Mouse (Mus musculus) kidney, postnatal 0 days (tissue): ENCODE results near the gene Zfp37. TPM values are rescaled to one million over a fixed set of nuclear protein-coding genes. Genes with fewer than 3 reads are reported as not detected.

ENCODE experiments used
- ATAC-seq: fragments of 200-750 bp; cut with Nextera tagmentation; replicated peaks from 2 replicates; pipeline ENCODE4 v1.8.0; 2017; ENCODE audit warnings: low read depth, moderate number of reproducible peaks, moderate TSS enrichment, moderate library complexity; ENCODE audit not compliant: low FRiP score
- DNase-seq: peaks from one replicate; pipeline ENCODE4 v3.0.0-alpha.2; 2016; ENCODE audit warnings: low spot score
- H3K27ac ChIP-seq: fragments of 300-500 bp; sonication (generic); 2 replicates; pipeline ENCODE4 v1.5.1; 2014; ENCODE audit warnings: mild to moderate bottlenecking
- H3K27me3 ChIP-seq: fragments of 300-500 bp; sonication (generic); 2 replicates; pipeline ENCODE4 v1.6.1; 2014; ENCODE audit warnings: low read length, mixed read lengths; ENCODE audit not compliant: insufficient read depth
- H3K36me3 ChIP-seq: fragments of 300-500 bp; sonication (generic); 2 replicates; pipeline ENCODE4 v1.6.1; 2014; ENCODE audit warnings: low read length, mixed read lengths; ENCODE audit not compliant: insufficient read depth
- H3K4me1 ChIP-seq: fragments of 300-500 bp; sonication (generic); replicated peaks from 2 replicates; pipeline ENCODE4 v1.6.1; 2014; ENCODE audit warnings: antibody characterized with exemption, low read length, mixed read lengths; ENCODE audit not compliant: insufficient read depth
- H3K4me2 ChIP-seq: fragments of 300-500 bp; sonication (generic); 2 replicates; pipeline ENCODE4 v1.6.1; 2014; ENCODE audit warnings: mild to moderate bottlenecking, low read length, moderate library complexity, mixed read lengths
- H3K4me3 ChIP-seq: fragments of 300-500 bp; sonication (generic); replicated peaks from 2 replicates; pipeline ENCODE4 v1.5.1; 2014; ENCODE audit warnings: low read depth, low read length
- H3K9ac ChIP-seq: fragments of 300-500 bp; sonication (generic); 2 replicates; pipeline ENCODE4 v1.6.1; 2014; ENCODE audit warnings: low read depth, low read length
- H3K9me3 ChIP-seq: fragments of 300-500 bp; sonication (generic); replicated peaks from 2 replicates; pipeline ENCODE4 v1.6.1; 2016; ENCODE audit warnings: low read length, inconsistent platforms, mixed read lengths
- CTCF ChIP-seq: IDR thresholded peaks from 2 replicates; pipeline ENCODE4 v1.5.1; 2016; ENCODE audit warnings: antibody characterized with exemption, low read depth, mild to moderate bottlenecking, moderate library complexity
- WGBS: fragments of 180-500 bp; shearing (Covaris S2); extraction: QIAGEN DNeasy Blood & Tissue Kit; methylation state at CpG from one replicate; pipeline ENCODE4 v1.1.7; 2014; 5-methylcytosine and 5-hydroxymethylcytosine counted together
- polyA plus RNA-seq: library from polyadenylated mRNA; unstranded; fragments of >200 nt; fragmentation: Nextera tagmentation; extraction: Ambion mirVana; gene quantifications from 2 replicates; pipeline ENCODE4 v1.2.1, GENCODE M21; 2015

Zfp37 gene
- polyA plus RNA-seq, 1 experiment from 2014 or later = 7.0 TPM

DNA sequence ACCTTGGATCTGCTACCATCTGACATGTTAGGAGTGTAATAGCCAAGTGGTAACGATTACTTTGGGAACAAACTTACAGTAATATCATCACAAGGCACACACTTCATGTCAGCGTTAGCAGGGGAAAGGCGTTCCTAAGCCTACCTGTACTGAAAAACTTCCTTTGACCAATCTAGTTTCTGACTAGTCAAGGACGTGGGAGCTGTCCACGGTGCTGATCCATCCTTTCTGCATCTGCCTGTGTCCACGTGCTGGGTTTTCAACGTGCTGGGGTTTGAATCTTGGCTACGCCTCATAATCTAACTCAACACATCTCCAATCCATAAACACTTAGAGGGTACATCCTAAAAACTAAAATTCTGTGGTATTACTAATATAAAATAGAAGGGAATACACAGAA lies 26.1 kb upstream of the Zfp37 start:
- no peaks in the 10 kb centered on the region for H3K4me1 ChIP-seq
- H3K9ac ChIP-seq = no peak overlapping the region
- H3K9me3 ChIP-seq = no peaks in the 10 kb centered on the region
- H3K4me3 ChIP-seq = no peak overlapping the region
- no peak overlapping the region for H3K27ac ChIP-seq
- WGBS = 26% methylated on average over 8 of the region's 8 CpGs
- DNase-seq (peak; percentile 75), ATAC-seq (no peak)
- TF ChIP-seq CTCF = no peak
- H3K36me3 ChIP-seq = no peaks in the 10 kb centered on the region
- no peak overlapping the region for H3K4me2 ChIP-seq
- H3K27me3 ChIP-seq = no peaks in the 10 kb centered on the region

GRCm38 (mm10) chr4:62254551-62254950 lies 23.7 kb upstream of the Zfp37 start:
- H3K9ac ChIP-seq = no peak overlapping the region
- H3K4me1 ChIP-seq = no peaks in the 10 kb centered on the region
- DNase-seq = no peak
- no peaks in the 10 kb centered on the region for H3K36me3 ChIP-seq
- no peak for TF ChIP-seq CTCF
- ATAC-seq = no peak
- no peak overlapping the region for H3K4me2 ChIP-seq
- WGBS = 66% methylated on average over 8 of the region's 8 CpGs
- no peak overlapping the region for H3K27ac ChIP-seq
- no peaks in the 10 kb centered on the region for H3K27me3 ChIP-seq
- no peak overlapping the region for H3K4me3 ChIP-seq
- H3K9me3 ChIP-seq = no peaks in the 10 kb centered on the region

DNA sequence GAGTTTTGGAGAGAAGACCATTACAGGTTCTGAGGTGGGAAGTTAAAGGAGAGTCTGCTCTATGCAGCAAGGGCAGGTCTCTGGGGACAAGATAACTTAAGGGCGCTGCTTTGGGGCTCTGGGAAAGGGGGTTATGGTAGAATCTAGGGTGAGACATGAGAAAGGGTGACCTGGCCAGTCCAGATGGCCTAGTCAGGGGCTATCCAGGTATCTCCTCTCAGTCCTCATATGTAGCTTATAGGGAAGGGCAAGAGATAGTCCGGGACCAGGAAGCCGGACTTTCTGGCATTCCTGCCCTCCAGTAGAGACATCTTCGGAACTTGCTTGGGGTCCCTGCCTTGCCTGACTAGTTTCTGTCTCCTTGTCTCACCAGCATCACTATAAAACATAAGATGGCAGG lies 20.9 kb upstream of the Zfp37 start:
- H3K4me3 ChIP-seq = no peak overlapping the region
- ATAC-seq (no peak), DNase-seq (no peak)
- H3K4me1 ChIP-seq = no peaks in the 10 kb centered on the region
- H3K27me3 ChIP-seq = no peaks in the 10 kb centered on the region
- H3K9ac ChIP-seq = no peak overlapping the region
- no peak overlapping the region for H3K27ac ChIP-seq
- 90% methylated on average over 4 of the region's 4 CpGs for WGBS
- H3K9me3 ChIP-seq = no peaks in the 10 kb centered on the region
- H3K4me2 ChIP-seq = no peak overlapping the region
- H3K36me3 ChIP-seq = no peaks in the 10 kb centered on the region
- no peak for TF ChIP-seq CTCF

DNA sequence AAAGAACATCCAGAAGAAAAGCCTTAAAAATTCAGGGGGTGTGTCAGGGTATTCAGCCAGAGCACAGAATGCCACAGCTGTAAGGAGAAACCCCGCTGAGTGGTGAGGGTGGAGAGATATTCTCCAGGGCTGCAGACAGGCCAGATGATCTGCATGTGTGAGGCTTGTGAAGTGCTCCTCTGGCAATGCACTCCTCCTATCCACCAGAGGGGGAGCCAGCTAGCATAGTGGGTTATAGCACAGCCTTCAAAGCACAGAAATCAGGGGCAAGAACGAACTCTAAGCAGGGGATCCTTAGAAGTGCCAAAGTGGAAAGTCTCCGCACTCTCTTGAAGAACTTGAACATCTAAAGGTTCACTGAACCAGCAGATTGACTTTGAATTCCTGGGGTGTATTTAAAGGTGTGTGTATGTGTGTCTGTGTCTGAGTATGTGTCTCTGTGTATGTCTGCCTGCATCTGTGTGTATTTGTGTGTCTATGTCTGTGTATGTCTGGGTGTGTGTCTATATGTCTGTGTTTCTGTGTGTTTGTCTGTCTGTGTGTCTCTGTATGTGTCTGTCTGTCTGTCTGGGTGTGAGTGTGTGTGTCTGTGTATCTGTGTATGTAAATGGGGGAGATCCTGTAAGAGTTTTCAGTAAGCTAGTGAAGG lies 20.2 kb upstream of the Zfp37 start:
- H3K27ac ChIP-seq = no peak overlapping the region
- H3K9ac ChIP-seq = no peak overlapping the region
- DNase-seq (peak; percentile 15), ATAC-seq (no peak)
- no peaks in the 10 kb centered on the region for H3K9me3 ChIP-seq
- no peaks in the 10 kb centered on the region for H3K27me3 ChIP-seq
- no peaks in the 10 kb centered on the region for H3K36me3 ChIP-seq
- H3K4me1 ChIP-seq = no peaks in the 10 kb centered on the region
- H3K4me2 ChIP-seq = no peak overlapping the region
- H3K4me3 ChIP-seq = no peak overlapping the region
- TF ChIP-seq CTCF = peak; percentile 53
- WGBS = 42% methylated on average over 3 of the region's 3 CpGs

DNA sequence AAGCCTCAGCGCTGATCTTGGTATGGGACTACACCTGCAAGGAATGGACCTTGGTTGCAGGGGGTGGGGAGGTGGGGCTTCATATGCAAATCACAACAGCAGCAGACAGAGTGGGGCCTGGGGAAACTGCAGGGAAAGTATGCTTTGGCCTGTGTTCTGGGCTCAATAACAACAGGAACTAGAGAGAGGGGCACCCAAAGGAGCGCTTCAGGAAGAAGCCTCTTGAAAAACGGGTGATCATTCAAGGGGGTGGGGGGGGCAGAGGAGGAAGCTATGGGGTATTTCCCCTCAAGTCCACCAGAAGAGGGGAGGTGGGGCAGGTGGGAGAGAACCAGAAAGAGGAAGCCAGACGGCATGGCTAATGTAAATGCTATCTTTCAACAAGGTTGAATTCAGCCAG lies 17.5 kb upstream of the Zfp37 start:
- Histone ChIP-seq H3K27ac (no peak overlapping the region), H3K36me3 (no peaks in the 10 kb centered on the region), H3K9ac (no peak overlapping the region), H3K4me2 (no peak overlapping the region), H3K4me1 (no peaks in the 10 kb centered on the region), H3K27me3 (no peaks in the 10 kb centered on the region), H3K9me3 (no peaks in the 10 kb centered on the region), H3K4me3 (no peak overlapping the region)
- 47% methylated on average over 4 of the region's 4 CpGs for WGBS
- DNase-seq = no peak
- ATAC-seq = no peak
- no peak for TF ChIP-seq CTCF

GRCm38 (mm10) chr4:62240586-62240985 lies 9.7 kb upstream of the Zfp37 start:
- Histone ChIP-seq H3K9ac (no peak overlapping the region), H3K36me3 (no peaks in the 10 kb centered on the region), H3K4me3 (no peak overlapping the region), H3K4me2 (no peak overlapping the region), H3K9me3 (no peaks in the 10 kb centered on the region), H3K4me1 (no peaks in the 10 kb centered on the region), H3K27me3 (no peaks in the 10 kb centered on the region), H3K27ac (no peak overlapping the region)
- no peak for DNase-seq
- ATAC-seq = no peak
- TF ChIP-seq CTCF = no peak
- WGBS = 67% methylated on average over 6 of the region's 6 CpGs

- DNase-seq = no peak
- no peak overlapping the region for H3K4me2 ChIP-seq
- H3K27ac ChIP-seq = no peak overlapping the region
- no peaks in the 10 kb centered on the region for H3K4me1 ChIP-seq
- H3K27me3 ChIP-seq = no peaks in the 10 kb centered on the region
- no peaks in the 10 kb centered on the region for H3K36me3 ChIP-seq
- no peak for ATAC-seq
- H3K9ac ChIP-seq = no peak overlapping the region
- no peak for TF ChIP-seq CTCF
- 82% methylated on average over 1 of the region's 1 CpGs for WGBS
- no peaks in the 10 kb centered on the region for H3K9me3 ChIP-seq
- no peak overlapping the region for H3K4me3 ChIP-seq
Measured at GRCm38 (mm10) chr4:62230153-62230552, 694 bp downstream of the Zfp37 start.
